Mouse (Mus musculus) liver, postnatal 0 days (tissue): ENCODE measurements around the gene Rai1. TPM values are rescaled to one million over a fixed set of nuclear protein-coding genes. Genes with fewer than 3 reads are reported as not detected.

Experiments used
- ATAC-seq: fragments of 200-750 bp; cut with Nextera tagmentation; 2 replicates; pipeline ENCODE4 v1.8.0; 2017; ENCODE audit warnings: mild to moderate bottlenecking, moderate library complexity
- DNase-seq: peaks from one replicate; pipeline ENCODE4 v3.0.0-alpha.2; 2016
- H3K27ac ChIP-seq: fragments of 300-500 bp; sonication (generic); 2 replicates; pipeline ENCODE4 v1.5.1; 2014; ENCODE audit warnings: antibody characterized with exemption, moderate library complexity, mild to moderate bottlenecking, low read depth
- H3K27me3 ChIP-seq: fragments of 300-500 bp; sonication (generic); 2 replicates; pipeline ENCODE4 v1.6.1; 2014; ENCODE audit warnings: low read length, control low read depth, mixed read lengths; ENCODE audit not compliant: insufficient read depth
- H3K36me3 ChIP-seq: fragments of 300-500 bp; sonication (generic); replicated peaks from 2 replicates; pipeline ENCODE4 v1.6.1; 2014; ENCODE audit warnings: mild to moderate bottlenecking, control low read depth, low read length, moderate library complexity, mixed read lengths; ENCODE audit not compliant: insufficient read depth
- H3K4me1 ChIP-seq: fragments of 300-500 bp; sonication (generic); 2 replicates; pipeline ENCODE4 v1.6.1; 2014; ENCODE audit warnings: antibody characterized with exemption, mild to moderate bottlenecking, control low read depth; ENCODE audit not compliant: insufficient read depth
- H3K4me2 ChIP-seq: fragments of 300-500 bp; sonication (generic); 2 replicates; pipeline ENCODE4 v1.6.1; 2014; ENCODE audit warnings: low read depth, mild to moderate bottlenecking, low read length, moderate library complexity, mixed read lengths
- H3K4me3 ChIP-seq: fragments of 300-500 bp; sonication (generic); 2 replicates; pipeline ENCODE4 v1.5.1; 2014; ENCODE audit warnings: low read depth, low read length
- H3K9ac ChIP-seq: fragments of 300-500 bp; sonication (generic); replicated peaks from 2 replicates; pipeline ENCODE4 v1.6.1; 2014; ENCODE audit warnings: mild to moderate bottlenecking, moderate library complexity
- H3K9me3 ChIP-seq: fragments of 300-500 bp; sonication (generic); 2 replicates; pipeline ENCODE4 v1.6.1; 2016; ENCODE audit warnings: mild to moderate bottlenecking, control low read depth, low read length, mixed read lengths
- CTCF ChIP-seq: sonication (generic); IDR thresholded peaks from 2 replicates; pipeline ENCODE4 v1.5.1; 2016; ENCODE audit warnings: antibody characterized with exemption, low read depth
- EP300 ChIP-seq: IDR thresholded peaks from 2 replicates; pipeline ENCODE4 v1.6.1; 2016; ENCODE audit warnings: antibody characterized with exemption, low read depth, mild to moderate bottlenecking
- WGBS: fragments of 180-500 bp; shearing (Covaris S2); extraction: QIAGEN DNeasy Blood & Tissue Kit; methylation state at CpG from one replicate; pipeline ENCODE4 v1.1.7; 2014; ENCODE audit not compliant: insufficient replicate concordance; 5-methylcytosine and 5-hydroxymethylcytosine counted together
- polyA plus RNA-seq: library from polyadenylated mRNA; unstranded; fragments of >200 nt; fragmentation: Nextera tagmentation; extraction: Ambion mirVana; gene quantifications from 2 replicates; pipeline ENCODE4 v1.2.1, GENCODE M21; 2015

Gene Rai1
- polyA plus RNA-seq, 1 experiment from 2014 or later: 4.4 TPM

- ATAC-seq (no peak), DNase-seq (no peak)
- TF ChIP-seq CTCF (no peak), EP300 (no peak)
- peaks cover 2% of the 10 kb centered on the region; the same call in 1 of the 2 replicates for H3K9me3 ChIP-seq
- no peak overlapping the region for H3K9ac ChIP-seq
- H3K27ac ChIP-seq: no peak overlapping the region
- no peak overlapping the region for H3K4me2 ChIP-seq
- no peaks in the 10 kb centered on the region; the same call in 1 of the 2 replicates for H3K4me1 ChIP-seq
- WGBS: 78% methylated on average over 24 of the region's 24 CpGs
- no peak overlapping the region for H3K4me3 ChIP-seq
- H3K27me3 ChIP-seq: no peaks in the 10 kb centered on the region
- H3K36me3 ChIP-seq: peaks cover 48% of the 10 kb centered on the region
Observed at GRCm38 (mm10) chr11:60197998-60198619, 93.3 kb downstream of the Rai1 start.

- H3K36me3 ChIP-seq: peaks cover 53% of the 10 kb centered on the region
- no peaks in the 10 kb centered on the region for H3K27me3 ChIP-seq
- no peak overlapping the region for H3K9ac ChIP-seq
- peaks cover 2% of the 10 kb centered on the region; the same call in 1 of the 2 replicates for H3K9me3 ChIP-seq
- no peaks in the 10 kb centered on the region; the same call in 1 of the 2 replicates for H3K4me1 ChIP-seq
- no peak overlapping the region for H3K4me3 ChIP-seq
- ATAC-seq (no peak), DNase-seq (no peak)
- TF ChIP-seq CTCF (no peak), EP300 (no peak)
- H3K4me2 ChIP-seq: no peak overlapping the region
- WGBS: 84% methylated on average over 12 of the region's 12 CpGs
- no peak overlapping the region for H3K27ac ChIP-seq
Observed at GRCm38 (mm10) chr11:60198651-60199050, 93.8 kb downstream of the Rai1 start.

- Histone ChIP-seq H3K4me3 (no peak overlapping the region), H3K36me3 (peaks cover 64% of the 10 kb centered on the region), H3K27ac (no peak overlapping the region), H3K27me3 (no peaks in the 10 kb centered on the region), H3K9ac (no peak overlapping the region), H3K4me1 (no peaks in the 10 kb centered on the region), H3K4me2 (no peak overlapping the region), H3K9me3 (peaks cover 2% of the 10 kb centered on the region; the same call in 1 of the 2 replicates)
- TF ChIP-seq EP300 (no peak), CTCF (peak; percentile 99)
- WGBS: 32% methylated on average over 18 of the region's 18 CpGs
- ATAC-seq (peak; percentile 76), DNase-seq (peak; percentile 92)
Observed at GRCm38 (mm10) chr11:60199702-60200184, 94.9 kb downstream of the Rai1 start.

GRCm38 (mm10) chr11:60200384-60200783 is 95.6 kb downstream of the Rai1 start:
- H3K36me3 ChIP-seq: peaks cover 70% of the 10 kb centered on the region
- H3K4me1 ChIP-seq: peaks cover 3% of the 10 kb centered on the region; the same call in 1 of the 2 replicates
- no peak for DNase-seq
- no peak overlapping the region for H3K27ac ChIP-seq
- H3K9ac ChIP-seq: no peak overlapping the region
- no peak for TF ChIP-seq EP300
- no peak for TF ChIP-seq CTCF
- H3K4me2 ChIP-seq: no peak overlapping the region
- ATAC-seq: no peak
- H3K4me3 ChIP-seq: no peak overlapping the region
- H3K9me3 ChIP-seq: no peaks in the 10 kb centered on the region
- 81% methylated on average over 11 of the region's 11 CpGs for WGBS
- H3K27me3 ChIP-seq: no peaks in the 10 kb centered on the region

GRCm38 (mm10) chr11:60202710-60203638 is 98.2 kb downstream of the Rai1 start:
- Histone ChIP-seq H3K27ac (no peak overlapping the region), H3K36me3 (peaks cover 84% of the 10 kb centered on the region), H3K27me3 (no peaks in the 10 kb centered on the region), H3K9me3 (no peaks in the 10 kb centered on the region), H3K4me3 (no peak overlapping the region), H3K4me1 (peaks cover 25% of the 10 kb centered on the region), H3K9ac (no peak overlapping the region; the same call in 1 of the 2 replicates), H3K4me2 (no peak overlapping the region)
- TF ChIP-seq CTCF (no peak), EP300 (no peak)
- WGBS: 89% methylated on average over 26 of the region's 26 CpGs
- DNase-seq: no peak
- no peak for ATAC-seq

GRCm38 (mm10) chr11:60205026-60205425 is 100.2 kb downstream of the Rai1 start:
- Histone ChIP-seq H3K4me1 (peaks cover 45% of the 10 kb centered on the region), H3K4me2 (no peak overlapping the region), H3K9ac (no peak overlapping the region), H3K4me3 (no peak overlapping the region), H3K36me3 (peaks cover 71% of the 10 kb centered on the region), H3K27me3 (no peaks in the 10 kb centered on the region), H3K9me3 (no peaks in the 10 kb centered on the region), H3K27ac (no peak overlapping the region)
- ATAC-seq (peak; percentile 38), DNase-seq (peak; percentile 65)
- WGBS: 65% methylated on average over 11 of the region's 12 CpGs
- TF ChIP-seq EP300 (no peak), CTCF (no peak)
